Mouse (Mus musculus) kidney, embryonic 16.5 days (tissue): Measurements from ENCODE around the gene Fam193a. TPM values are rescaled to one million over a fixed set of nuclear protein-coding genes. Genes with fewer than 3 reads are reported as not detected.

Experiments used
- ATAC-seq: fragments of 200-750 bp; cut with Nextera tagmentation; 2 replicates; pipeline ENCODE4 v1.8.0; 2017; ENCODE audit warnings: moderate TSS enrichment; ENCODE audit not compliant: low FRiP score, low TSS enrichment
- H3K27ac ChIP-seq: fragments of 300-500 bp; sonication (generic); 2 replicates; pipeline ENCODE4 v1.5.1; 2014; ENCODE audit warnings: low read length
- H3K27me3 ChIP-seq: fragments of 300-500 bp; sonication (generic); 2 replicates; pipeline ENCODE4 v1.6.1; 2014; ENCODE audit warnings: low read length, control low read depth, mixed read lengths; ENCODE audit not compliant: insufficient read depth
- H3K36me3 ChIP-seq: fragments of 300-500 bp; sonication (generic); 2 replicates; pipeline ENCODE4 v1.6.1; 2014; ENCODE audit warnings: low read length, control low read depth, mixed read lengths; ENCODE audit not compliant: insufficient read depth
- H3K4me1 ChIP-seq: fragments of 300-500 bp; sonication (generic); 2 replicates; pipeline ENCODE4 v1.6.1; 2014; ENCODE audit warnings: low read length, control low read depth, mixed read lengths; ENCODE audit not compliant: insufficient read depth
- H3K4me2 ChIP-seq: fragments of 300-500 bp; sonication (generic); replicated peaks from 2 replicates; pipeline ENCODE4 v1.6.1; 2014; ENCODE audit warnings: low read depth, low read length
- H3K4me3 ChIP-seq: fragments of 300-500 bp; sonication (generic); 2 replicates; pipeline ENCODE4 v1.5.1; 2014; ENCODE audit warnings: mild to moderate bottlenecking, low read length
- H3K9ac ChIP-seq: fragments of 300-500 bp; sonication (generic); replicated peaks from 2 replicates; pipeline ENCODE4 v1.6.1; 2014; ENCODE audit warnings: low read length
- H3K9me3 ChIP-seq: fragments of 300-500 bp; sonication (generic); 2 replicates; pipeline ENCODE4 v1.6.1; 2016; ENCODE audit warnings: low read length, control low read depth
- WGBS: fragments of 180-500 bp; shearing (Covaris S2); extraction: QIAGEN DNeasy Blood & Tissue Kit; methylation state at CpG from one replicate; pipeline ENCODE4 v1.1.7; 2014; 5-methylcytosine and 5-hydroxymethylcytosine counted together
- polyA plus RNA-seq: library from polyadenylated mRNA; unstranded; fragments of >200 nt; fragmentation: Nextera tagmentation; extraction: Ambion mirVana; gene quantifications from 2 replicates; pipeline ENCODE4 v1.2.1, GENCODE M21; 2015

Gene Fam193a
- polyA plus RNA-seq, 1 experiment from 2014 or later = 10.1 TPM

GRCm38 (mm10) chr5:34407366-34407918, 37.7 kb downstream of the Fam193a start:
- H3K9ac ChIP-seq = no peak overlapping the region
- 91% methylated on average over 6 of the region's 6 CpGs for WGBS
- H3K4me3 ChIP-seq = no peak overlapping the region
- 0 out of 2 replicates have a peak, but pooled peaks cover 4% of the 10 kb centered on the region for H3K4me1 ChIP-seq
- no peak overlapping the region for H3K27ac ChIP-seq
- no peak overlapping the region for H3K4me2 ChIP-seq
- no peaks in the 10 kb centered on the region for H3K9me3 ChIP-seq
- H3K36me3 ChIP-seq = no peaks in the 10 kb centered on the region
- no peaks in the 10 kb centered on the region for H3K27me3 ChIP-seq
- ATAC-seq = no peak

- no peak for ATAC-seq
- Histone ChIP-seq H3K4me1 (0 out of 2 replicates have a peak, but pooled peaks cover 3% of the 10 kb centered on the region), H3K9me3 (no peaks in the 10 kb centered on the region), H3K4me3 (no peak overlapping the region), H3K9ac (no peak overlapping the region), H3K27me3 (no peaks in the 10 kb centered on the region), H3K27ac (no peak overlapping the region), H3K4me2 (no peak overlapping the region), H3K36me3 (0 out of 2 replicates have a peak, but pooled peaks cover 3% of the 10 kb centered on the region)
- WGBS = 73% methylated on average over 1 of the region's 1 CpGs
Measured at GRCm38 (mm10) chr5:34409002-34409401, 39.3 kb downstream of the Fam193a start.

- WGBS = 76% methylated on average over 4 of the region's 4 CpGs
- Histone ChIP-seq H3K4me2 (no peak overlapping the region), H3K36me3 (0 out of 2 replicates have a peak, but pooled peaks cover 3% of the 10 kb centered on the region), H3K27me3 (no peaks in the 10 kb centered on the region), H3K9ac (no peak overlapping the region), H3K4me1 (no peaks in the 10 kb centered on the region), H3K9me3 (no peaks in the 10 kb centered on the region), H3K4me3 (no peak overlapping the region), H3K27ac (no peak overlapping the region)
- no peak for ATAC-seq
Measured at GRCm38 (mm10) chr5:34410819-34411218, 41.1 kb downstream of the Fam193a start.

- H3K9ac ChIP-seq = no peak overlapping the region
- no peak for ATAC-seq
- H3K27me3 ChIP-seq = no peaks in the 10 kb centered on the region
- H3K9me3 ChIP-seq = no peaks in the 10 kb centered on the region
- H3K27ac ChIP-seq = no peak overlapping the region
- H3K4me3 ChIP-seq = no peak overlapping the region
- H3K36me3 ChIP-seq = 0 out of 2 replicates have a peak, but pooled peaks cover 3% of the 10 kb centered on the region
- WGBS = 63% methylated on average over 2 of the region's 2 CpGs
- H3K4me1 ChIP-seq = no peaks in the 10 kb centered on the region
- no peak overlapping the region for H3K4me2 ChIP-seq
Measured at GRCm38 (mm10) chr5:34413921-34414320, 44.2 kb downstream of the Fam193a start.

- WGBS = 71% methylated on average over 3 of the region's 3 CpGs
- H3K27ac ChIP-seq = no peak overlapping the region
Measured at GRCm38 (mm10) chr5:34417251-34418008, 47.7 kb downstream of the Fam193a start.

GRCm38 (mm10) chr5:34419188-34419587, 49.5 kb downstream of the Fam193a start:
- Histone ChIP-seq H3K27ac (no peak overlapping the region), H3K9me3 (no peaks in the 10 kb centered on the region), H3K9ac (no peak overlapping the region), H3K4me2 (no peak overlapping the region), H3K4me1 (no peaks in the 10 kb centered on the region), H3K4me3 (no peak overlapping the region), H3K36me3 (peaks cover 20% of the 10 kb centered on the region), H3K27me3 (no peaks in the 10 kb centered on the region)
- WGBS = 80% methylated on average over 1 of the region's 1 CpGs
- no peak for ATAC-seq

More at GRCm38 (mm10) chr5:34417251-34418008, 47.7 kb downstream of the Fam193a start:
- peaks cover 23% of the 10 kb centered on the region for H3K36me3 ChIP-seq
- no peaks in the 10 kb centered on the region for H3K27me3 ChIP-seq
- no peak overlapping the region for H3K9ac ChIP-seq
- no peak overlapping the region for H3K4me2 ChIP-seq
- no peaks in the 10 kb centered on the region for H3K4me1 ChIP-seq
- no peak overlapping the region for H3K4me3 ChIP-seq
- no peak for ATAC-seq
- H3K9me3 ChIP-seq = no peaks in the 10 kb centered on the region

GRCm38 (mm10) chr5:34430776-34431175, 61.0 kb downstream of the Fam193a start:
- no peak for ATAC-seq
- no peaks in the 10 kb centered on the region for H3K9me3 ChIP-seq
- H3K9ac ChIP-seq = no peak overlapping the region
- peaks cover 53% of the 10 kb centered on the region for H3K36me3 ChIP-seq
- no peak overlapping the region for H3K4me3 ChIP-seq
- no peak overlapping the region for H3K4me2 ChIP-seq
- no peaks in the 10 kb centered on the region for H3K4me1 ChIP-seq
- no peaks in the 10 kb centered on the region for H3K27me3 ChIP-seq
- WGBS = 91% methylated on average over 3 of the region's 3 CpGs
- no peak overlapping the region for H3K27ac ChIP-seq

GRCm38 (mm10) chr5:34433786-34434185, 64.1 kb downstream of the Fam193a start:
- H3K4me2 ChIP-seq = no peak overlapping the region
- no peaks in the 10 kb centered on the region for H3K9me3 ChIP-seq
- no peaks in the 10 kb centered on the region for H3K27me3 ChIP-seq
- H3K4me3 ChIP-seq = no peak overlapping the region
- H3K27ac ChIP-seq = no peak overlapping the region
- no peak overlapping the region for H3K9ac ChIP-seq
- no peaks in the 10 kb centered on the region for H3K4me1 ChIP-seq
- H3K36me3 ChIP-seq = peaks cover 45% of the 10 kb centered on the region
- no peak for ATAC-seq
- WGBS = 74% methylated on average over 1 of the region's 1 CpGs

GRCm38 (mm10) chr5:34434241-34434640, 64.5 kb downstream of the Fam193a start:
- WGBS = 95% methylated on average over 3 of the region's 3 CpGs
- H3K4me3 ChIP-seq = no peak overlapping the region
- H3K4me2 ChIP-seq = no peak overlapping the region
- peaks cover 41% of the 10 kb centered on the region for H3K36me3 ChIP-seq
- no peak overlapping the region for H3K27ac ChIP-seq
- H3K9ac ChIP-seq = no peak overlapping the region
- no peaks in the 10 kb centered on the region for H3K9me3 ChIP-seq
- ATAC-seq = no peak
- no peaks in the 10 kb centered on the region for H3K4me1 ChIP-seq
- no peaks in the 10 kb centered on the region for H3K27me3 ChIP-seq

- no peak for ATAC-seq
Measured at GRCm38 (mm10) chr5:34438052-34438451, 68.3 kb downstream of the Fam193a start.

More at GRCm38 (mm10) chr5:34438052-34438451, 68.3 kb downstream of the Fam193a start:
- no peak overlapping the region for H3K4me3 ChIP-seq
- WGBS = 92% methylated on average over 4 of the region's 4 CpGs
- no peaks in the 10 kb centered on the region for H3K9me3 ChIP-seq
- H3K9ac ChIP-seq = no peak overlapping the region
- no peak overlapping the region for H3K27ac ChIP-seq
- no peak overlapping the region for H3K4me2 ChIP-seq
- H3K27me3 ChIP-seq = no peaks in the 10 kb centered on the region
- H3K4me1 ChIP-seq = no peaks in the 10 kb centered on the region
- H3K36me3 ChIP-seq = peaks cover 49% of the 10 kb centered on the region
